Mouse (Mus musculus) adrenal gland, postnatal 0 days (tissue): ENCODE results near the gene Scg3. TPM values are rescaled to one million over a fixed set of nuclear protein-coding genes. Genes with fewer than 3 reads are reported as not detected.

Source experiments
- polyA plus RNA-seq: library from polyadenylated mRNA; unstranded; fragments of >200 nt; fragmentation: Nextera tagmentation; extraction: Ambion mirVana; gene quantifications from 2 replicates; pipeline ENCODE4 v1.2.1, GENCODE M21; 2015

Gene Scg3
- polyA plus RNA-seq: 27.8 and 41.9 TPM in 2 replicates

GRCm38 (mm10) chr9:75683426-75684191 lies at the start of gene Scg3:
TSS of gene Scg3 (minus strand) at chr9:75684056.

DNA sequence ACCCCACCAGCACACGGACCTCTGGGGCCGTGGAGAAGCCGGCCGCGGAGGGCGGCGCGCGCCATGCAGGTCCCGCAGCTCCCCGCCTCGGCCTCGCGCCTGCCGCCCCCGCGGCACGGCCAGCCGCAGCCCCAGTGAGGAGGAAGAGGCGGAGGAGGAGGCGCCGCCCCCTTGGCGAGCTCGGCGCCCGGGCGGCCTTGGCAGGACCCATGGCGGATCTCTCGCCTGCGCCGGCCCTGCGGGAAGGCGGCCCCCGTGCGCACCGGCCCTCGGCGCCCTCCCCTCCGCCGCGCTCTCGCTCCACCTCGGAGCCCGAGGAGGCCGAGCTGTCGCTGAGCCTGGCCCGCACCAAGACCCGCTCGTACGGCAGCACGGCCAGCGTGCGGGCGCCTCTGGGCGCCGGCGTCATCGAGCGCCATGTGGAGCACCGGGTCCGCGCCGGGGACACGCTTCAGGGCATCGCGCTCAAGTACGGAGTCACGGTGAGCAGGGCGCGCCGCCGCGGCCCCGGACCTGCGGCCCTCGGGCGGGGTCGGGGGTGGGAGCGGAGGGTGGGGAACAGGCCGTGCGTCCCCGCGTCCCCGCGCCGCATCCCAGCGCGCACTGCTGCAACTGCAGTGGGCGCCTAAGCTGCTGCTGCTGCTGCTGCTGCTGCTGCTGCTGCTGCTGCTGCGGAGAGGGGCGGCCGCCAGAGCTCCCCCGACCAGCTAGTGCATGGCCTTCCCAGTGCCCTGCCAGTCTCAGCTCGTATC lies 58.1 kb downstream of the Scg3 start, which contains the start of gene Lysmd2:
TSS of gene Lysmd2 (plus strand) at position 186 of the 752 bp plus-strand sequence.

DNA sequence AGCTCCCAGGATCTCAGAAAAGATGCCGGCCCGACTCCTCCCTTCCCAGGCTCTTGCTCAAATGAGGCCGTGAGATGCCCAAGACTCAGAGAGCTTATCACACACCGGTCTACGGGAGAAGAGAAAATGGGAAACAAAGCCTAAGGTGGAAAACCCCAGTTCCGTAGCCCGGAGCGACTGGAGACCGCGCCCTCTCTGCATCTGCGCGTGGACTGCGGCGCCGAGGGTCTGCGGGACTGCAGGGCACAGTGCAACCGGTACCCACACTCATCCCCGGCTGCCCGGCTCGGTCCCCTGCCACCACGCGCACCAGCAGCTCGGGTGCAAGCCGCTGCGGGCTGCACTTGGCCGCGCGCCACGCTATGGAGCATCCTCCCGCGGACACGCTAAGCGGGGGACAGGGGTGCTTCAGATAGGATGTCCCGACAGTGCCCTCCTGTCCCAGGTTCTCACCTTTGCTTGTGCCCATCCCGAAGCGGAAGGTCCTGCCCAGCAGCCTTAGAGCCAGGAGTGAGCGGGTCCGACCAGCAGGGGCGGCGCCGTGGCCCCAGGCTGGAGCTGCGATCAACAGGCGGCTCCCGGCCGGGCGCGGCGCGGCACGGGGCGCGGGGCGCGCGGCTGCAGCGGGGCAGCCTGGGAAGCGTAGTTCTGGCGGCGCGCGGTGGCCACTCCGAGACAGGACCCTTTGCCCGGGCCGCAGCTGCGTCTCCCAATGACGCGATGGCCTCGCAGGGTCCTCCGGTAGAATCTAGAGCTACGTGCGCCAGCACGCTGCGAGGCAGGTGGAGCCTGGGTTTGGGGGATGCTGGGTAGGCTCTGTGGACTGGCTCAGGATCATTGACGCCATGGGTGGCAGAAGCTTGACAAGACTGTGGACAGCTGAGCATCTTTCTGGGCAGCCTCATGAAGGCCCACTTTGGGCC lies 73.0 kb downstream of the Scg3 start, which contains the start of gene Tmod2:
TSS of gene Tmod2 (minus strand) at position 755 of the 923 bp plus-strand sequence.

Other genes starting within 250 kb of the Scg3 start
- gene Leo1, start 242.5 kb downstream of the Scg3 start, polyA plus RNA-seq: 18.7 and 21.9 TPM in 2 replicates
- 71.7 and 75.7 TPM in 2 replicates for gene Tmod3, start 124.4 kb downstream of the Scg3 start, polyA plus RNA-seq
- gene Tmod2, start 72.7 kb downstream of the Scg3 start, polyA plus RNA-seq: 49.2 and 95.4 TPM in 2 replicates
- gene Lysmd2, start 58.3 kb downstream of the Scg3 start, polyA plus RNA-seq: 47.3 and 49.0 TPM in 2 replicates
- 2.5 and 3.7 TPM in 2 replicates for gene Bmp5, start 91.3 kb upstream of the Scg3 start, polyA plus RNA-seq